Mouse (Mus musculus): ENCODE data around the gene 4921504E06Rik.

The 4921504E06Rik gene

DNA sequence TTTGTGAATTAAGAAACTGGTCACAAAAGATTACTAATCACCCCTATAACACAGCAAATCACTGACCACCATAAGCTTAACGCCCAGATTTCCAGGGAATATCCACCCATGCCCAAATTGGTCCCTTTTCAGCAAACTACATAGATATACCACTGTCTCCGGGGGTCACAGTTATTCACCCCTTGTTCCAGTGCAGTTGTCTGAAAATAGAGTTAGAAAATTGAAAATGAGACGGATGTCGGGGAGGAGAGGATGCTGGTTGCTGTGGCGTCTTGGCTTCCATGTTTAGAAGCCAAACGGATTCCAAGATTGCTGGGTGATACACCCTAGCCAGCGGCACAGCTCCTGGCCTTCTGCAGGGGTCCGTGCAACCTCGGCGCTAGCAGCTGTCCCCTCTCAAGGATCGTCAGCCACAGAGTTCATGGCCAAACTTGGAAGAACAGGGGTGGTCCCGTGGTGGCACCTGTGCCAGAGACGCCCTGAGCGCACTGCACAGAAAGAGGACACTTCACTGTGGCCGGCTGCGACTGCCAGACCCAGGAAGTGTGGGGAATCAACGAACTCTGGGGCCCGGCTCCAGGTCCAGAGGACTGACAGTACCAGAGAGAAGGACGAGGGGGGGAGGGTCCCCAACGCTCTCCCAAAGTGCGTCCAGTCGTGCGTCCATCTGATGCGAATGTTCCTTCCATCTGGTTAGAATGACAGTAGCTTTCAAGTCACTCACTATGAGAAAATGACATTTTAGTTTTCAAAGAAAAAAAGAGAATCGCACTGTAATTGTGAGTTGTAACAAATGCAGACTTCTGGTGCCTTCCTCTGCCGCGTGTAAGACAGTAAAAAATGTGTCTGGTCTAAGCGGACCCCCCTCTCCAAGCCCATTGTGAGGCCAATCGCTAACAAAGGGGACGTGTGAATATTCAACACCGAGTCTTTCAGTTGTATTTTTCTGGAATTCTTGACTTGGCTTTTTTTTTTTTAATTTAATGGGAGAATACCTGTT is 123.7 kb downstream of the 4921504E06Rik start:
- ATAC-seq (ENCODE audit: insufficient number of reproducible peaks, low FRiP score, low TSS enrichment): no peak

DNA sequence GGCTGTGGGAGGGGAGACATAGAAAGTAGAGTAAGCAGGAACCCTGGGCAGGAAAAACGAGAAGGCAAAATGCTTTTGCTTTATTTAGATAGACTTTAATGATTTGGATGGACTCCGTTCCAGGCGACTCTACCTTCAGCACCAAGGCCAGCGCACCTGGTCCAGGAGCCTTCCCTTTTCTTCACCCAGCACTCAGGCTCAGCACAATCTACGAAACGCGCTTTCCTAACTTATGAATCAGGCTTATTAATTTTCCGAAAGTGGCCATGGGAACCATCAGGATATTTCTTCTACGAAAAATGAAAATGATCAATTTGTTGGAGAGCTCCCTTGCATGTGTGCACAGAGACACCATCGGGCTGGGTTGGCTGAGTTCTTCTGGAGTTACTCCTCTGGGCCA is 124.7 kb downstream of the 4921504E06Rik start:
- no peak for ATAC-seq (ENCODE audit: insufficient number of reproducible peaks, low FRiP score, low TSS enrichment)

GRCm38 (mm10) chr2:19423086-19423485 is 130.6 kb downstream of the 4921504E06Rik start:
- no peak for ATAC-seq (ENCODE audit: insufficient number of reproducible peaks, low FRiP score, low TSS enrichment)

- no peak for ATAC-seq (ENCODE audit: insufficient number of reproducible peaks, low FRiP score, low TSS enrichment)
Measured at GRCm38 (mm10) chr2:19422226-19422625, 131.5 kb downstream of the 4921504E06Rik start.

DNA sequence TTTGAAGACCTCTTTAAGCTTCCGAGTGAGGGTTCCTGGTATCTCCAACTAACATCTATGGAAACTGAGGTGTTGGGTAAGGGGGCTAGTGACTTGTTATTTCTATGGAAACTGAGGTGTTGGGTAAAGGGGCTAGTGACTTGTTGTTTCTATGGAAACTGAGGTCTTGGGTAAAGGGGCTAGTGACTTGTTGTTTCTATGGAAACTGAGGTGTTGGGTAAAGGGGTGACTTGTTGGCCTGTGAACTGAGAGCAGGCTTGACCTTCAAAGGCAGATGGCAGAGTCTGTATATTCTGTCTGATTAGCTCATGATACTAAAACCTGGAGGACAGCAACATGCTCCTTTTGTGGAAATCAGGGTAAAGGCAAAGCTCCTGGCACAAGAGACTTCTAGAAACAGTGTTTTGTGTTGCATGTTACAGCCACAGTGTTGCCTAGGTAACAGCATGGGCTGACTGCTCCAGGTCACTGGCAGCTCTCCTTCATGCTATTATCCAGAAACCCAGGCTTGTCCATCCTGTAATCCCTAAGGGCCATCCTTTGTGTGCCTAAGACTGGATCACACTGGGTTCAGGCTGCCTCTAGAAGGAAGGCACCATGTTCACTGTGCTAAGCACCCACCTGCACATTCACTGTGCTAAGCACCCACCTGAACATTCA is 133.9 kb downstream of the 4921504E06Rik start:
- ATAC-seq (ENCODE audit: insufficient number of reproducible peaks, low FRiP score, low TSS enrichment): no peak

DNA sequence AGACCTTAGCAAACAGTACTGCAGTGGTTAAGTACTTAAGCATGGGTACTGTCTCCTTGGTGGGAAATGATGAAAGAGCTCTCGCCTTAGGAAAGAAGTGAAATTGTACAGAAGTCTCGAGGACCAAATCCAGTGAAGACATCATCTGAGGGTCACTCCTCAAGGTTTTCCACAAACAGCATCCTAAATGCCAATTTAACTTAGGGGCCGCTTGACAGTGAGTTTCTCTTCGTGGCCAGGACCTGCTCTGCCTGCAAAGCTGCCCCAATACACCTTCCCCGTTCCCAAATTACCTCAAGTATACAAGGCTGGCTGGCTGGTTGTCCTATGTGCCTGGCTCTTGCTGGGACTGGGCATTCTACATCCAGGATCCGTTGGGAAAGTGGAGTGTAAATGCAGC is 137.6 kb downstream of the 4921504E06Rik start:
- no peak for ATAC-seq (ENCODE audit: insufficient number of reproducible peaks, low FRiP score, low TSS enrichment)

DNA sequence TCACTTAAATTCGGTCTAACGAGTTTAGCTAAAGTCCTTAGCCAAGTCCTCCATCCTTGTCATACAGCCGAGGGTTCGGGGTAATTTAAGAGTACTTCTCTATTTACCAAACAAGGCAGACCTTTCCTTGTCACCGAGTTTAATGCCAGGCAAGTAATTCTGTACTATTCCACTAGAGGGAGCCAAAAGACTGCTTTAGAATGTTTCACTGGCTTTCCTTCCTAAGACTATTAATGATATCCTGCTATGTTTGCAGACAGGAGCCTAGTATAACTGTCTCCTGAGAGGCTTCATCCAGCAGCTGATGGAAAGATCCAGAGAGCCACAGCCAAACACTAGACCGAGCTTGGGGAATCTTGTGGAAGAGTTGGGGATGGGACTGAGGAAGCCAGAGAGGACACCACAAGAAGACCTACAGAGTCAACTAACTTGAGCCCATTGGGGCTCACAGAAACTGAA is 138.6 kb downstream of the 4921504E06Rik start:
- peak; percentile 51; the same call in 1 of the 2 replicates for ATAC-seq (ENCODE audit: insufficient number of reproducible peaks, low FRiP score, low TSS enrichment)

- peak; percentile 32; the same call in 1 of the 2 replicates for ATAC-seq (ENCODE audit: insufficient number of reproducible peaks, low FRiP score, low TSS enrichment)
Measured at GRCm38 (mm10) chr2:19414222-19414965, 139.3 kb downstream of the 4921504E06Rik start.
